Mouse (Mus musculus): ENCODE results near the gene Blm. TPM values are rescaled to one million over a fixed set of nuclear protein-coding genes. Genes with fewer than 3 reads are reported as not detected.

The Blm gene
- polyA plus RNA-seq, 2 experiments, result 19.8 to 24.8 TPM

GRCm38 (mm10) chr7:80456327-80456726 lies 78.6 kb downstream of the Blm start:
- Histone ChIP-seq H3K4me2 (ENCODE audit: low read depth) (no peak overlapping the region), H3K4me3 (ENCODE audit: insufficient read depth in 1 of 2, low read depth in 2 of 2, low read length in 2 of 2) (no peak overlapping the region), H3K4me1 (replicated peaks; ENCODE audit: control insufficient read depth in 2 of 2, insufficient read depth in 2 of 2, low read length in 1 of 2) (peaks cover 0 to 13% of the 10 kb centered on the region in 2 experiments; a peak in 1 of 4 replicates), H3K36me3 (replicated peaks; ENCODE audit: control insufficient read depth, insufficient read depth, low read depth) (peaks cover 68% of the 10 kb centered on the region), H3K27me3 (ENCODE audit: control insufficient read depth, insufficient read depth, low read length) (no peaks in the 10 kb centered on the region), H3K9me3 (ENCODE audit: control insufficient read depth, low read length) (no peaks in the 10 kb centered on the region), H3K27ac (no peak overlapping the region), H3K9ac (replicated peaks) (no peak overlapping the region)
- WGBS (ENCODE audit: insufficient replicate concordance), result 87% methylated on average over 6 of the region's 6 CpGs
- DNase-seq (ENCODE audit: low read depth in 3 of 3, low spot score in 3 of 3), result no peak
- TF ChIP-seq EP300 (IDR thresholded peaks at IDR 0.05; ENCODE audit: low read depth), result no peak
- no peak for TF ChIP-seq CTCF (IDR thresholded peaks at IDR 0.05; ENCODE audit: low read depth)
- ATAC-seq (ENCODE audit: insufficient read depth), result no peak

DNA sequence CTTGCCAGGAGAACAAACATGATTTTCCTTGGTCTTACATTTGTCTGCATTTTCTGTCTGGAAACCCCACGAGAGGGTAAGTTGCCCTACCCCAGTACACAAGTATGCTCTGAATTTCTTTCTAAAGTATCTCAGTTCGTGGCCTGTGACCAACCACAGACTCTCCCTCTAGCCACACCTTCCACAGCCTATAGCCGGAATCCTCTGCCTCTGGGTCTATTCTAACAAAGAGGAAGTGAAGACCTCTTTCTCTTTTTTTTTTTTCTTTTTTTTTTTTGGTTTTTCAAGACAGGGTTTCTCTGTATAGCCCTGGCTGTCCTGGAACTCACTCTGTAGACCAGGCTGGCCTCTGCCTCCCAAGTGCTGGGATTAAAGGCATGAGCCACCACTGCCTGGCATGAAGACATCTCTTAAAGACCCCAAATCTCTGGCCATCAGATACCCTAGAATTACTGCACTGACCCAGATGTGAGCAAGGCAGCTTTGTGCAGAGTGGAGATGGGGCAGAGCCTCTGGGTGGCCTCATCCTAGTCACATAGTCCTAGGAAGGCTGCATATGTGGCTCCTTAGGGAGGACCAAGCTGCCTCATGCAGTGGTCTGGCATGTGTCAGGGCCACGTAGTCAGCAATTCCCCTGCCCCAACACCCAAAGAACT lies 79.3 kb downstream of the Blm start:
- H3K4me1 ChIP-seq (replicated peaks; ENCODE audit: control insufficient read depth in 2 of 2, insufficient read depth in 2 of 2, low read length in 1 of 2), result peaks cover 0 to 20% of the 10 kb centered on the region in 2 experiments; a peak in 2 of 4 replicates
- H3K9ac ChIP-seq (replicated peaks), result no peak overlapping the region
- ATAC-seq (ENCODE audit: insufficient read depth), result no peak
- H3K4me3 ChIP-seq (ENCODE audit: insufficient read depth in 1 of 2, low read depth in 2 of 2, low read length in 2 of 2), result no peak overlapping the region
- no peak overlapping the region for H3K27ac ChIP-seq
- no peaks in the 10 kb centered on the region for H3K9me3 ChIP-seq (ENCODE audit: control insufficient read depth, low read length)
- H3K36me3 ChIP-seq (replicated peaks; ENCODE audit: control insufficient read depth, insufficient read depth, low read depth), result peaks cover 61% of the 10 kb centered on the region
- no peak for DNase-seq (ENCODE audit: low read depth in 3 of 3, low spot score in 3 of 3)
- no peak overlapping the region for H3K4me2 ChIP-seq (ENCODE audit: low read depth)
- no peaks in the 10 kb centered on the region for H3K27me3 ChIP-seq (ENCODE audit: control insufficient read depth, insufficient read depth, low read length)
- TF ChIP-seq EP300 (IDR thresholded peaks at IDR 0.05; ENCODE audit: low read depth), result no peak
- no peak for TF ChIP-seq CTCF (IDR thresholded peaks at IDR 0.05; ENCODE audit: low read depth)
- WGBS (ENCODE audit: insufficient replicate concordance), result 50% methylated on average over 4 of the region's 4 CpGs

DNA sequence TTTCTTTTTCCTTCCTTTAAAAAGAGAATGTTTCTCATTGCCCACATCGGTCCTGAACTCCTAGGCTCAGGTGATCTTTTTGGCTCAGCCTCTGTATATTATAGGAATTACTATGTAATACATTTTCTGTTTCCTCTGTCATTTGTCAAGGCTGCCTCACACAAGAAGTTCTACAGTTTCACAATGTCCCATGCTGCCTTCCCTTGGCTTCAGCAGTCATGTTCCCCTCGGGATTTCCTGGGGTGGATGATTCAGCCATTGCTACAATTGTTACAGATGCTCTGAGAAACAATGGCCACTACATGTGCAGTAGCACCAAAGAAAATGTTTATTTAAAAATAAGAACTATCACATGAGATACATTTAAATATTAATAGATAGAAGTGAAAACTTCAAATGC lies 80.1 kb downstream of the Blm start:
- no peak for TF ChIP-seq CTCF (IDR thresholded peaks at IDR 0.05; ENCODE audit: low read depth)
- no peak for ATAC-seq (ENCODE audit: insufficient read depth)
- no peak for DNase-seq (ENCODE audit: low read depth in 3 of 3, low spot score in 3 of 3)
- Histone ChIP-seq H3K27me3 (ENCODE audit: control insufficient read depth, insufficient read depth, low read length) (no peaks in the 10 kb centered on the region), H3K36me3 (replicated peaks; ENCODE audit: control insufficient read depth, insufficient read depth, low read depth) (peaks cover 54% of the 10 kb centered on the region), H3K27ac (no peak overlapping the region), H3K9me3 (ENCODE audit: control insufficient read depth, low read length) (no peaks in the 10 kb centered on the region), H3K9ac (replicated peaks) (no peak overlapping the region), H3K4me2 (ENCODE audit: low read depth) (no peak overlapping the region), H3K4me1 (replicated peaks; ENCODE audit: control insufficient read depth in 2 of 2, insufficient read depth in 2 of 2, low read length in 1 of 2) (peaks cover 1 to 28% of the 10 kb centered on the region in 2 experiments; a peak in 3 of 4 replicates), H3K4me3 (ENCODE audit: insufficient read depth in 1 of 2, low read depth in 2 of 2, low read length in 2 of 2) (no peak overlapping the region)
- 79% methylated on average over 2 of the region's 2 CpGs for WGBS (ENCODE audit: insufficient replicate concordance)

DNA sequence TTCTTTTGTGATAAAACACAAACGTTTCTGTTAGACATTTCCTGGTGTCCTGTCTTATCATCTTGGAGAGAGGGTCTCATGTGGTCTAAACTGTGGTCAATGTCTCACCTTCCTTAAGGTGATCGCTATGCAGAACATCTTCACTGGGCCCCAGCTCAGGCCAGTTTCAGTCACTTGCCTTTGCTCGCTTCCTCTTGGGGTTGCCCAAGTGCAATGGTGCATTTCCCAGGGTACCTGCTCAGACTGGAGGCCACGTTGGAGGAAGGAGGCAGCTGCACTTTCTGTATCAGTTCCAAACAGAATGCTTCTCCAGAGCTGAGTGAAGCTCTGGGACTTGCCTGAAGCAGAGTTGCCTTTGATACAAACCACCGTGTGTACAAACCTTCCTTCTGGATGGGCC lies 80.9 kb downstream of the Blm start:
- Histone ChIP-seq H3K9ac (replicated peaks) (no peak overlapping the region), H3K4me3 (ENCODE audit: insufficient read depth in 1 of 2, low read depth in 2 of 2, low read length in 2 of 2) (no peak overlapping the region), H3K36me3 (replicated peaks; ENCODE audit: control insufficient read depth, insufficient read depth, low read depth) (peaks cover 48% of the 10 kb centered on the region), H3K4me2 (ENCODE audit: low read depth) (no peak overlapping the region), H3K27me3 (ENCODE audit: control insufficient read depth, insufficient read depth, low read length) (no peaks in the 10 kb centered on the region), H3K27ac (no peak overlapping the region), H3K4me1 (replicated peaks; ENCODE audit: control insufficient read depth in 2 of 2, insufficient read depth in 2 of 2, low read length in 1 of 2) (peaks cover 4 to 32% of the 10 kb centered on the region in 2 experiments; a peak in 3 of 4 replicates), H3K9me3 (ENCODE audit: control insufficient read depth, low read length) (no peaks in the 10 kb centered on the region)
- no peak for TF ChIP-seq CTCF (IDR thresholded peaks at IDR 0.05; ENCODE audit: low read depth)
- WGBS (ENCODE audit: insufficient replicate concordance), result 70% methylated on average over 5 of the region's 5 CpGs
- no peak for ATAC-seq (ENCODE audit: insufficient read depth)
- no peak for DNase-seq (ENCODE audit: low read depth in 3 of 3, low spot score in 3 of 3)

DNA sequence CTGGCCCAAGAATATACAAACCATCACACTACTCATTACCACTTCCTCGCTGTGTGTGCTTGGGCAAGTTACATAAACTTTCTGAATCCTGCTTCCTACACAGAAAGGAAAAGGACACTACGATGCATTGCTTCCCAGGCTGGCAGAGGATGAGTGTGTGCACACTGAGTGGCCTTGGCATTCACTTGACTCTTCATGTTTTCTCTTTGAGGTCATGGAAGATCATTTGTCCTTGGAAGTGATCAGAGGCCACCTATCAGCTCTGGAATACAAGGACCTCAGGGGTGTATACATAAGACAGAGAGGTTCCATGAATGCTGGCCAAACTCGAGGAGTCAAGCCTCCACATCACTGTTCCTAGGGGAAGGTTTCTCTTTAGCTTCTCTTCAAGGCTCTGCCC lies 81.8 kb downstream of the Blm start:
- no peak for ATAC-seq (ENCODE audit: insufficient read depth)
- peaks cover 4 to 32% of the 10 kb centered on the region in 2 experiments; a peak in 3 of 4 replicates for H3K4me1 ChIP-seq (replicated peaks; ENCODE audit: control insufficient read depth in 2 of 2, insufficient read depth in 2 of 2, low read length in 1 of 2)
- H3K27me3 ChIP-seq (ENCODE audit: control insufficient read depth, insufficient read depth, low read length), result no peaks in the 10 kb centered on the region
- no peak overlapping the region for H3K4me3 ChIP-seq (ENCODE audit: insufficient read depth in 1 of 2, low read depth in 2 of 2, low read length in 2 of 2)
- no peak for DNase-seq (ENCODE audit: low read depth in 3 of 3, low spot score in 3 of 3)
- H3K4me2 ChIP-seq (ENCODE audit: low read depth), result no peak overlapping the region
- H3K9me3 ChIP-seq (ENCODE audit: control insufficient read depth, low read length), result no peaks in the 10 kb centered on the region
- H3K27ac ChIP-seq, result no peak overlapping the region
- 78% methylated on average over 3 of the region's 3 CpGs for WGBS (ENCODE audit: insufficient replicate concordance)
- peaks cover 39% of the 10 kb centered on the region for H3K36me3 ChIP-seq (replicated peaks; ENCODE audit: control insufficient read depth, insufficient read depth, low read depth)
- H3K9ac ChIP-seq (replicated peaks), result no peak overlapping the region
- TF ChIP-seq CTCF (IDR thresholded peaks at IDR 0.05; ENCODE audit: low read depth) (no peak), EP300 (IDR thresholded peaks at IDR 0.05; ENCODE audit: low read depth) (no peak)
